Mouse (Mus musculus) liver (tissue): ENCODE results near the gene Zbp1.

ENCODE experiments used
- DNase-seq: peaks from one replicate; pipeline ENCODE4 v3.0.0-alpha.2; 2020; ENCODE audit warnings: mixed read lengths

Zbp1 gene

DNA sequence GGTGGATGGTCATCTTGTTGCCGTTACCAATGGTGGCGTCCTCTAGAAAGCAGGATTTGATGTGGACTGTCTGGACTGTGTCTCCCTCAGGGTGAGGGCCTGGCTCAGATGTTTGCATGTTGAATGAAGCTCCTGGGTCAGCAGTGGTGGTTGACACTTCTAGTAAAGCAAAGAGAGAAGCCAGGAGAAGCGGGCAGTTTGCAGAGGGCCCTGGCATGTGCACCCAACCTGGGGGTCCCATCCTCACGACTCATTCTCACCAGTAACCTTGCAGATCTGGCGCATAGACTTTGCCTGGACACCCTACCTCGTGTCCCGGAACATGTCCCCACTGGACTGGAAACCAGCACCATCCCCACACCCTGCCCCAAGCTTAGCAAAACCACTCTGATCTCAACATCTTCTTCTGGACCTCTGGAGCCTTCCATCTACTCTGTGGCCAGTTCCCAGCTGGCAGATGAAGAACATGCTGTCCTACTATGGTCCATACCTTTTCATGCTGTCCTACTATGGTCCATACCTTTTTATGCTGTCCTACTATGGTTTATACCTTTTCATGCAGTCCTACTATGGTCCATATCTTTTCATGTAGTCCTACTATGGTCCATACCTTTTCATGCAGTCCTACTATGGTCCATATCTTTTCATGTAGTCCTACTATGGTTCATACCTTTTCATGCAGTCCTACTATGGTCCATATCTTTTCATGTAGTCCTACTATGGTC lies 9.5 kb downstream of the Zbp1 start:
- no peak for DNase-seq

DNA sequence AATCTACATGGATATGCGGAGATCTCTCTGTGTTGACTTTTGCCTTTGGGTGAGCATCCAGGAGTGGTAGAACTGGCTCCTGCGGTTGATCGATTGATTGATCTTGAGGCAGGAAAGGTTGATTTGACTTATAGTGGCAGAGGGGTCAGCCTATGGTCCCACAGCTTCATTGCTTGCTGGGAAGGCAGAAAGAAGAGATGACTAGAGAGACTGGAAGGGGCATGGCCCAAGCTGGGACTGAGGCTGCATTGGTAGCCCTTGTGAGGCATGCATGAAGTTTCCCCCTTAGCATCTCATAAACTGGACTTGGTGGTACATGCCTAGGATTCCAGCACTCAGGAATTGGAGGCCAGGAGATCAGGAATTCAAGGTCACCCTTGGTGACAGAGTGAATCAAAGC lies 11.7 kb downstream of the Zbp1 start:
- no peak for DNase-seq

- DNase-seq = no peak
Measured at GRCm38 (mm10) chr2:173205563-173206099, 13.1 kb downstream of the Zbp1 start.

DNA sequence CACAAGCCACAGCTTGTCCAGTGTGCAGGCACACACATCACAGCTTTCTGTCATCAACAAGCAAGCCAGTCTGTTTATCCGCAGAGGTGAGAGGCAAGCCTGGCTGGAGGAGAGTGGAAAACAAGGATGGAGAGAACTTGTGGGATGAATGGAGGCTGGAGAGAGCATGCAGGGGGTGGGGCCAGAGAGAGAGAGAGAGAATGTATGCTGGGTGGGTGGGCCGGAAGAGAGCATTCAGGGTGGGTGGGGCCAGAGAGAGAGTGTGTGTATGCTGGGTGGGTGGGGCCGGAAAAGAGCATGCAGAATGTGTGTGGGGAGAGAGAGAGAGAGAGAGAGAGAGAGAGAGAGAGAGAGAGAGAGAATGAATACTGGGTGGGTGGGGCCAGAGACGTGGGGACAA lies 14.1 kb downstream of the Zbp1 start:
- DNase-seq = no peak

GRCm38 (mm10) chr2:173203726-173204125 lies 15.0 kb downstream of the Zbp1 start:
- no peak for DNase-seq

GRCm38 (mm10) chr2:173202924-173203689 lies 15.6 kb downstream of the Zbp1 start:
- DNase-seq = no peak

DNA sequence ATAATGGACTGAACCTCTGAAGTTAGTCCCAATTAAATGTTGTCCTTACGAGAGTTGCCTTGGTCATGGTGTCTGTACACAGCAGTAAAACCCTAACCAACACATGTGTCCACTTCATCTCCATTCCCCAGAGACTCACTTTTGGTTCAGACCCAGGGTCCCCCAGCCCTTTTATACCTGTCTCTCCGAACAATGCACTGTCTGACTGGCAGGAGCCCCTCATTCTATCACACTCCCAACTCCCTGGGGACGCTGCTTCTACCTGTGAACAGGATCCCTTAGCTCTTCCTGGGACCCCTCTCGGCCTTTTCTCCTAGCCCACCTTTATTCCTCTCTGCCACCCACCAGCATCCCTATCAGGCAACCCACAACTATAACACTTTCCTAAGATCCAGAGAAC lies 23.9 kb downstream of the Zbp1 start:
- no peak for DNase-seq

DNA sequence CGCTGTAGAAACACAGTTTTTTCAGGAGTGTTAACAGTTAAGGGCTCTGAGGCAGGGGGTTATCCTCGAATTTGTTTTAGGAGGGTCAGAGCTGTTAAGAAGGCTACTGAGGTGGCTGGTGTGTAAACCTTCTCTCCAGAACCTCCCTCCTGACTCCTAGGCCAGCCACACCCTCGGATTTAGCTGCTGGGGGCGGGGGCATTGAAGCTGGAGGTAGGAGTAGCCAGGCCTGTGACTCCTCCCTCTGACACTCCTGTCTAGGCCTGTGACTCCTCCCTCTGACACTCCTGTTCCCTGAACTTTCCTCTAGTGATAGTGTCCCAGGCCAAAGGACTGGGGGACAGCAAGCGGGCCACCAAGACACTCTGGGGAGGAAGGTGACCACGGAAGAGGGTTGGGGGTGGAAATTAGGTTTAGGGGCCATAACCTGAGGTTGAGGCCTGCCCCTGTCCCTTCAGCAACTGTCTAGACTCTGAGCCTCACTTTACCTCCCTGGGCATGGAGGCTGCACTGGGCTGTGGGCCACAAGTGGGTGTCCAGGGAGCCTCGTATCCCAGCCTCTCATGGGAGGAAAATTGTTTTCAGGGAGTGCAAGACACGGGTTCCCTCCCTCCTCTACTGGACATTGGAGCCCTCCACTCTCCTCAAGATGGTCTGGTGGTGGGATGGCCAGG lies 31.4 kb downstream of the Zbp1 start:
- DNase-seq = peak; percentile 36

GRCm38 (mm10) chr2:173186047-173186943 lies 32.4 kb downstream of the Zbp1 start:
- DNase-seq = peak; percentile 80

DNA sequence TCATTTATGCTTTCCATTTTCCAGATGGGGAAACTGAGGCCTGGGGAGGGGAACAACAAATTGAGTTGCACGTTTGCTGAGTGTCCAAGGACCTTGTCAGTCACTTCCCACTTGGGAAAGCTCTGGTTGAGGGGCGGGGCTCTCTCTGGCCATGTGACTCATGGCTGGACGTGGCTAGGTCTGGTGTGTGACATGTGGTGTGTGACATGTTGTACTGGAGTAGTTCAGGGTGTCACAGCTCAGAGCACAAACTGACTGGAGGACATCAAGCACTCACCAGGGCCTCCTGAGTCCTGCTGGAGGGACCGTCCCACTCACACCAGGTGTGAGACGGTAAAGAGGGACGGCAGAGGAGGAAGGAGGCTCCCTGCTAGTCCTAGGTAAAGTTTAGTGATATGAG lies 33.4 kb downstream of the Zbp1 start:
- DNase-seq = peak; percentile 2

- DNase-seq = peak; percentile 1
Measured at GRCm38 (mm10) chr2:173184475-173185080, 34.1 kb downstream of the Zbp1 start.

DNA sequence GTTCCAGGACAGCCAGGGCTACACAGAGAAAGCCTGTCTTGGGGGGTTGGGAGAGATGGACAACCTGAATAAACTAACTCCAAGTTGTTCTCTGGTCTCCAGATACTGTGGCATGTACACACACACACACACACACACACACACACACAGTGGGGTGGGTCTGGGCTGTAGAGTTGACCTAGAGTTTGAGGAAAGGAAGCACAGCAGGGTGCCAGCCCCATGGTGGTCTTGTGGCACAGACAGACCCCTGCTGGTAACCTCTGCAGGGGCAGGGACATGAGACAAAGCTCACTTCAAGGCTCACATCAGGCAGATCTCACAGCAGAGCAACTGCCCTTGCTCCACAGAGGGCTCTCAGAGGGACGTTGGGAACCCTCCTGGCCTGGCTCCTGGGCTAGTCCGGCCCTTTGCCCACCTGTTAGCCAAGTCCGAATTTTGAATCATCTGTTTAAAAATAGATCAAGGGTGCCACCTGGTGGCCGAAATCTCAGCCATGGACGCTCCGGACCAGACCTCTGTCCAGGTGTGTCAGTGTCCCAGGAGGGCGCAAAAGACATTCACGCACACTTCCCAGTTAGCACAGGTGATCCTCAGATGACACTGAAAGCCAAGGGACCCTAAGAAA lies 34.8 kb downstream of the Zbp1 start:
- DNase-seq = peak; percentile 68

DNA sequence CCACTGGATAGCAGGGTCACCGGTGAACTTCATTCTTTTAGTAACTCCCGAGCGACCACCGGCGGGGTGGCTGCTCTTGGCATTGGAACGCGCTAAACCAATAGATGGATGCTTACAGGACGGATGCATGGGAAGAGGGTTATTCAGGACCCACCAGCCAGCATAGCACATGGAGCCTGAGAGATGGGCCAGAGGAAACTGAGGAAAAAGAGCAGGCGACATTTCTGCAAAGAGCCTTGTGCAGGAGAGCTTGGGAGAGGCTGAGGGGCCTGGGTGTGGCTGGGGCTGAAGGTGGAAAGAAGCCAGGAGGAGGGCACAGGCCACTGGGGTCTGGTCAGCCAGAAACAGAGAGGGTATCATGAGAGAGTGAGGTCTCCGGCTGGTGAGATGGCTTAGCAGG lies 35.4 kb downstream of the Zbp1 start:
- no peak for DNase-seq

DNA sequence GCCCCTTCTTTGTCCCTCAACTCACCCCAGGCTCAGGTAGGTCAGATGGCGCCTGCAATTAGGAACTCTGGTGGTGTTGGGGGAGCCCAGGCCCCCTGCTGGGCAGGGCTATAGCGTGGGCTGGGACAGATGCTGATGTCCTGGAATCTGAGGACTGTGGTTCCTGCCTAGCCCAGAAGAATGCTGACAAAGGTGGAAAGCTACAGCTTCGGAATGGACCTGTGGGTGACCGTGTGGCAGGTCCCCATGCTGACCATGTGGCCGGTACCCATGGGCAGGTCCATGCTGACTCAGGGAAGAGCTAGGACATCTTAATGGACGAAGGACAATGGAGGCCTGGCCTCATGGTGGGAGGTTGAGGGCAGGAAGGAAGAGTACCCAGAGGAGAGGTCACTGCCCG lies 35.9 kb downstream of the Zbp1 start:
- no peak for DNase-seq

DNA sequence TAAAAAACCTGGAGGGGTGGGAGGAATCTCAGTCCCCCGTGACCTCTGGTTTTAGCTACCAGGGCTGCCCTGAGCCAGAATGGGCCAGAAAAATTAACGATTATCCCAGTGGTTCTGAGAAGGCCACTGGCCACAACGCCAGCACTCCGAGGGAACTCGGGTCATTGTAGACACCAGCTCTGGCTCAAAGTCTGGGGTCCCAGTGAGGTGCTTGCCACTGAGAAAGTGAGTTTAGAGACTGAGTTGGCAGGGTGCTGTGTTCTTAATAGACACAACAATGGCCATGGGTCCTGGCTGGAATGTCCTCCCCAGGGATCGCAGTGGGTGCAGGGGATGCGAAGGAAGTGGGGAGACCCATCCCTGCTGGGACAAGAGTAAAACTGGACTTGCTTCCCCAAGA lies 36.8 kb downstream of the Zbp1 start:
- no peak for DNase-seq

DNA sequence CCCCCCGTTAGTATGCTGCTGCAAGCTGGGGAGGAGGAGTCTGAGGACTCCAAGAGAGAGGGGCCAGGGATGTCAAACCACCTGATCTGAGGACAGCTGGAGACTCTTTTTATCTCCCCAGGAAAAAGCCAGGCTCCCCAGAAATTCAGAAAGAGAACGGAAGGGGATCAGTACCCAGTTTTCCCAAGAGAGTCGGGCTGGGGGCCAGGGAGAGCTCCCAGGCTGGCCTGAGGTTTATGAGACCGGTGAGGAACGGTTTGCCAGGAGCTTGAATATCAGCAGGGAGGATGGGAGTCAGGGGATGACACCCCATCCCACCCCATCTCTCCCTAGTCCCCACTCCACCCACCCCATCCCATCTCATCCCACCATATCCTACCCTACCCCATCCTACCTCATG lies 37.2 kb downstream of the Zbp1 start:
- no peak for DNase-seq

DNA sequence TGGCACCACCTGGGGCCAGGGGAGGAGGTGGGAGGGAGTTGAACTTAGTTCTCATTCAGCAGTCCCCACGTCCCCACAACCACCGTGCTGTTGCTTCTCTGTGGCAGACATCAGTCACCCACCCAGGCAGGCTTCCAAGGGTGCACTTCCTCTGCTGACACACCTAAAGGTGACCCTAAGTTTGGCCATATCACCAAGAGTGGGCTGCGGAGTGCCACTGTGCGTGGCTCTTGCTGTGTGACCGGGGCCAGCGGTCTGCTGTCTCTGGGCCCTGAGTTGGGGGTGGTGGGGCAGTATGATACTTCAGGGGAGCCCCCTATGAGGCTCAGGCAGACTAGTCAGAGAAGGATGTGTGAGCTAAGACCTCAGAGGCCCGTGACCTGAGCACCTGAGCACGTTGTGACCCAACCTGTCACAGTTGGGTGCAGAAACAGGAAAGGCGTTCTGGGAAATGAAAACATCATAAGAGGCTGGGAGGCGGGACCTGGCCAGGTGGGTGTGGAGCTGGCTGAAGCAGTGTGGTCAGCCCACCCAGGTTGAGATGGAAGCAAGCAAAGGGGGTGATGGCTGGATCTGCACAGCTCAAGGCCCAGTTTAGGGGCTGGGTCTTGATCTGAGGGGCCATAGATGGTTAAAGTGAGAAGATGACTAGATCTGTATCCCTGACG lies 37.9 kb downstream of the Zbp1 start:
- no peak for DNase-seq

DNA sequence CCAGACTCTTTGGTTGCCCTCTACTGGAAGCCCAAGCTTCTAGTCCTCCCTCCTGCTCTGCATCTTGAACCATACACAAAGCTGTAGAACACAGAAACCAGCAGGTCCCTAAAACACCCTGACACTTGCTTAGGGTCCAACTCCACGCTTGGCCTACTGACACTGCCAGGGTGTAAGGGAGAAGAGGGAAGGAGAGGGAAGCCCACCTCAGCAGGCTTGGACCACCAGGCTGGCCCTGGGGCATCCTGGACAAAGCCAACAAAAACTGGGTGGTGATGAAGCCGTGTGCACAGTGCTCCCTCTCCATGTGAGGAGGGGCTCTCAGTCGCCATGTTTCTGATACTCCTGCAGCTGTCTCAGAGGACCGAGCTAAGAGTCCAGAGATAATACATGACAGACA lies 38.7 kb downstream of the Zbp1 start:
- DNase-seq = no peak

DNA sequence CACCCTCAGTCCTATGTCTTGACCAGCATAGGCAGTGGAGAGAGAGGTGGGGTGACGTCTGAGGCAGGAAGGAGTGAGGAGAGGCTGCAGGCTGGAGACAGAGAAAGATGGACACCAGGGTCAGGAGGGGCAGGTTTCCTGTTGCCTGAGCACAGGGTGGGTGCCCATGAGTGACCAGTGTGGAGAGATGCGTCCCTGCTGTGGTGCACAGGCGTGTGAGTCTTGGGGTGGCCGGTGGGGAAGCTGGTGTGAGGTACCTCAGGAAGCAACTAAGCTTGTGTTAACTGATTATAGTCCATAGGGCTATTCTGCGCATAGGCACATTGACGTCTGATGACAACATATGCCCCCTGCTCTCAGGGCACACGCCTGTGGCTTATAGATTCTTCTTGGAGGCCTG lies 39.7 kb downstream of the Zbp1 start:
- no peak for DNase-seq

- DNase-seq = no peak
Measured at GRCm38 (mm10) chr2:173177951-173178350, 40.8 kb downstream of the Zbp1 start.

DNA sequence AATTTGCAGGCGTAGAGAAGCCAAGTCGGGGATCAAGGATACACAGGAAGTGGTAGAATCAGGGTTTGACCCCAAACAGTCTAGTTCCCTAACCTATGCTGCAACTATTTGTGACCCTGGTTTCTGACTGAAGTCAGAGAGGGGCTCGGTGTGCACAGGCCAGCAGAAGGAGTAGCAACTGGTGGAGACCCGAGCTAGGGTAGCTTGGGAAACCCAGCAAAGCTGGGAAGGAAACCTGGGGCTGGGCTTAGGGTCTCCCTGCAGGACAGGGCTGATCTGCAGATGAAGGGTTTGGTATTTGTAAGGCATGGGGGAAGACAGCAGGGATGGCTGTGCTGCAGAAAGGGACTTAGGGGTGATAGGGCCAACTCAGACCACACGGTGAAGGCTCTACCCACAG lies 41.2 kb downstream of the Zbp1 start:
- DNase-seq = no peak
